Mouse (Mus musculus) kidney, postnatal 36 days (tissue): ENCODE data around the gene Agbl3.

Source experiments
- DNase-seq, 2 experiments: peaks; one replicate each; pipeline ENCODE4 v3.0.0; 2021 to 2022; ENCODE audit warnings: mixed read lengths in 2 of 2

The Agbl3 gene

DNA sequence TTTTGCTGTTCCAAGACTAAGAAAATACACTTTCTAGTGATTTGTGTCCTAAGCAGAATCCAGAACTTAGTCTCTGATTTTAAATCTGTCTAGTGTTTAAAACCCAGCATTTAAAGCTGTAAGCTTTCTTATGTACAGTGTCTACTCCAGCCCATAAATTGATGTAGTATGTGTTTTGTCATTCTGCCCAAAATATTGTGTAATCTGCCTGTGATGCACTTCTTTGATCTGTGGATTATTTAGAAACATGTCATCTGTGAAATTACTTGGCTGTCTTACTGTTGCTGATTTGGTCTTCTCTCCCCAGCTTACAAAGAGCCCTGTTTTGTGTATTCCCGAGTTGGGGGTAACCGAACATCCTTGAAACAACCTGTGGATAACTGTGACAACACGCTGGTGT, 17.7 kb downstream of the Agbl3 start:
- DNase-seq = no peak

DNA sequence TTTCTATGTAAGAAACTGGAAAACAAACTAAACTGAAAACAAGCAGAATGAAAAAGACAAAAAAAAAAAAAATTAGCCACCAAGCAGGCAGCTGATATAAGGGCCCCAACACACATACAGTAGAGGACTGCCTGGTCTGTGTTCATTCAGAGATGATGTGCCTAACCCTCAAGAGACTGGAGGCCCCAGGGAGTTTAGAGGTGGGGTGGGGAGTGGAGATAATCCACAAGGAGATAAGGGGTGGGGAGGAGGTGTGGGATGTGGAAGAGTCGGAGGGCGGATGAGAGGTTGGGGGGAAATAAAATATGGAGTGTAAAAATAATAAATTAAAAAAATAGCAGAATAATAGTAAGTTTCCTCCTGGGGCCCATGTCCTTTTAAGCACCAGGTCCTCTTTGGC, 25.4 kb downstream of the Agbl3 start:
- DNase-seq = no peak

DNA sequence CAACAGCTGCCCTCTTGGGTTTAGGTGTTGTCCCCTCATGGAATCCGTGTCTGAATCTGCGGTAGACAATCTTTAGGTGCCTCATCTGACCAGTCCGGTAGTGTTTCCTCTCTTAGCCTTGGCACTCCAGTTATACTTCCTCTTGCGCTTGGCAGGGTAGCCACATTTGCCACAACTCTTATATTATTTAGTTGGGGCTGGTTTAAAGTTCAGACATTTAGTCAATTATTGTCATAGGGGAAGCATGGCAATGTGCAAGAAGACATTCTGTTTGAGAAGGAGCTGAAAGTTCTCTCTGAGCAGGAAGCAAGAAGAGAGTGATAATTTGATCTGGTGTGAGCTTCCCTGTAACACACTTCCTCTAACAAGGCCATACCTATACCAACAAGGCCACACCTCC, 30.4 kb downstream of the Agbl3 start:
- DNase-seq = peak; percentile 11 to 17

DNA sequence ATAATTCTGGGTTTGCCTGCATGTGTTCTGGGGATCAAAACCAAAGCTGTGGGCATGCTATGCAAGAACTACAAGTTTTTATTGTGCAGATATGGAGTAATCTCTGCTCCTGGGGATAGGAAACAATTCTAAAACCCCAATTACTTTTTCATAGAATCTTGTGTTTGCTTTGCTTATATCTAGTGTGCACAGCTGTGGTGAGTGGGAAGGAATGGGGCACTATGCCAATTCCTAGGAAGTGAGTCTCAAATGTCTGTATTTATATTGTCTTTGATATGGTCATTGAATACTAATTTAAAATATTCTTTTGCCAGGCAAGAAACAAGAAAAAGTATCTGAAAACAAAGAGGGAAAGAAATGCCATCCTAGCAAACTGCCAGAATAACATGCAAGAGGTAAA, 44.2 kb downstream of the Agbl3 start:
- no peak for DNase-seq

DNA sequence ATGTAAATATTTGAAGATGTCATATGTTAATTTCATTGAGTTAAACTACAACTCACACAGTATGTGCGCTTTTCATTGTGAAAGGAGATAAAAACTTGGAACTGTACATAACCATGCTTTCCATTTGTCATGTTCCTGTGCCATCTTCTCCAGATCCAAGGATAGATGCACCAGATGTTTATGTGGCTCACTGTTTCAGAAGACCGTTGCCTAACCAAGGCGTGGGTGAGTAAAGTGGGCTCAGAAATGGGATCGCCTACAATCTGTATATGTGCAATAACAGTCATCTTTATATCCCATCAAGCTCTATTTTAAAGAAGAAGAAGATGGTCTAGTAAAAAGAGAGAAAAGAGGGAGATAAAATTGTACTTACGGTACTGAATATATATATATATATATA, 52.1 kb downstream of the Agbl3 start:
- no peak for DNase-seq

DNA sequence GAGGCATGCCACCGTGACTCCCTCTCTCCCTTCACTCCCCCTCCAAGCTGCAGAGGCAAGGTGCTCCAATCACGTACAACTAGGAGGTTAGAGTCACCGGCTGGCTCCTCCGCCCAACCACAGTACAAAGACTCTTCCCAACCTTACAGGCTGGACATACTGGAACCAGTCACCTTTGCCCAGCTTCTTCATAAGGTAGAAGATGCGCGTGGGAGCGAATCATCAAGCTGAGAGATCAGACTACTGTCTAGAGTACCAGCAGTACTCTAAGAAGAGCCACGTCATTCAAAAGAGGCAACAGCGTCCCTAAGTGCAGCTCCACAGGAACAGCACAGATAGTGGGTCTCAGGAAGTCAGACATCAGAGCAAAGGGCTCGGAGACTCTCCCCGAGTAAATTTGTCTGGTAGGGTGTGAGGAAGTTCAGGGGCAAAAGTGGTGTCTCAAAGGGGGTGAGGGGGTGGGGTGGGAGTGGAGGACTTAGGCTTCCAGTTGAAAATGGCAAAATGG, 81.4 kb downstream of the Agbl3 start:
- DNase-seq = no peak

DNA sequence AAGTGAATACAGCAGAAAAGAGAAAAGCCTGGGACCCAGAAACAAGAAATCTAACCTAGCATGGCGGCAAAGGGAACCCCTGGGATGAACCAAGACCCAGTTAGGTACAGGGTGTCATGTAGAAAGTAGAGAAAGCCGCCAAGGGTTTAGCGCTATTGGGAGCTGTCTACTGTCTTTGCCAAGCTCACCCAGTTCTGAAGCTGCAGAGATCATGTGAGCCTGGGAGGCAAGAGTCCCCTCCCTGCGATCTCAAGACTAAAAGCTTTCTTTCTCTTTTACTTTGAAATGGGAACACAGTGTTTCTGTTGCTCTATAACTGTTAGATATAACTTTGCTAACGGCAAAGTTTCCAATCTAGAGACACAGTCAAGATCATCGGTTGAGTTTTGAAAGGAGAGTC, 82.1 kb downstream of the Agbl3 start:
- DNase-seq = peak; percentile 65 to 68

DNA sequence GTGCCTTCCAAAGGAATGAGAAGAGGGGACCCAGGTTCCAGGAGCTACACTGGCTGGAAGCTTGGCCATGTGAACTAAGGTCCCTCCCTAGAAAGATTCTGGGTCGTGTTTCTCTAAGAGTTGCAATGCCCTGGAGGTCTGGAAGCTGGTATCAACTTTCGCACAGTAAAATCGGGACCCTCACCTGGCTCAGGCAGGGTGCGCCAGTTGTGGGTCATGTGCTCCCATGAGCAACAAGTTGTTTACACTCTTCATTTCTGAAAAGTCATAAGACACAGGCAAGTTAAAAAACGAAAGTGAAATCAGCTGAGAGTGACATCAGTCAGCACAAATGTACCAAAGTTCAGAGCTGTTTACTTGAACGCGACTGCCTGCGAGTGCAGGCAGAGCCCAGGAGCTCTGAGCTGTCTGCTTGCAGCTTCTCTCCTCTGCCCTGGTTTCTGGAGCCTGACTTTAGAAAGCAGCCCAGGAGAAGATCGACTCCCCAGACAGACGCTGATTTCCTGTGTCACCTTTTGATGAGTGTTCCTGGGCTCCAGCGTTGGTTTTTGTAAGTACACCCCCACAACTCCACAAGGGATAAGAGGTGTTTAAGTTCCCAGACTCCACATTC, 82.7 kb downstream of the Agbl3 start, which contains the start of gene Tmem140:
Tmem140 (plus strand) TSS at position 356 of the 613 bp plus-strand sequence.
- DNase-seq = peak; percentile 74 to 83

DNA sequence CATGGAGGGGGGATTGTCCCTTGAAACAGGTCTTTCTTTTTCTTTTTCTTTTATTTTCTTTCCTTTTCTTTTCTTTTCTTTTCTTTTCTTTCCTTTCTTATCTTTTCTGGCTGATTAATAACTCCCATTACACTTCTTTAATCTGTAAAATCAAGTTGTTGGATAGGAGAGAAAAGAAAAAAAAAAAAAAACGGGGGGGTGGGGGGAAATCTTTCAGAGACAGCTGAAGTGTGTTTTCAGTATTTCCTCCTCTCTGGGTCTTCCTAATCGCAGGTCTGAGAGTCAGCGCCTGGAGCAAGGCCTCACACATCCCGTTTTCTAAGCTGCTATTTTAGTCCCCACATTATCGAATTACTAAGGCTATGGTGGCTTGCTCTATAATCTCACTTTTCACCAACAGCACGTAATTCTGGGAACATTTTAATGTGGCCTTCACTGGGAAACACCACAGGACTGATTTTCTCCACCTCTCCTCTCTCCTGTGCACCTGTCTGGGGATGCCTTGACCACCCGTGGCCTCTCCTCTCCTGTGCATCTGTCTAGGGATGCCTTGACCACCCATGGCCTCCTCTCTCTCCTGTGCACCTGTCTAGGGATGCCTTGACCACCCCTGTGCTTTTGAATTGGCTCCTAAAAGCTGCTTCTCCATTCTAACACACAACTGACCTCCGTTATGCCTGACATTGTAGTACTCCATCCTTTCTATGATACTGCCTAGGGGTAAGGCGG, 83.7 kb downstream of the Agbl3 start:
- DNase-seq = no peak

DNA sequence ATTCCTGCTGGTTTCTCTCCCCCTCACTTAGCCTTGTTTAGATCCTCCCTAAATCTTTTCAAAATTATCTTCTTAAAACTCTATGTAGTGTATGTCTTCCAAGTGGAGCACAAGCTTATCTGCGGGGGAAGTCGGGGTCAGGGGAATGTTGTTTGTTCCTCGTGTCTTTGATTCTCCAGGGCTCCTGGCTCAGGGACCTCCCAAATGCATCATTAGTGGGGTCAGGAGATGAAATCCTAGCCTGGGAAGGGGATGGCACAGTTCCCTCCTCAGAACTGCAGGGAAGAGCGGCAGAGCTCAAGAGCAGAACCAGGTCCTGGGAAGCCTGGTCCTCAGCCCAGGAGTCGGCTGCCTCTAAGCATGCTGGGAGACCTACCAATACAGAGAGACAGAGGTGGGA, 85.0 kb downstream of the Agbl3 start:
- DNase-seq = no peak

DNA sequence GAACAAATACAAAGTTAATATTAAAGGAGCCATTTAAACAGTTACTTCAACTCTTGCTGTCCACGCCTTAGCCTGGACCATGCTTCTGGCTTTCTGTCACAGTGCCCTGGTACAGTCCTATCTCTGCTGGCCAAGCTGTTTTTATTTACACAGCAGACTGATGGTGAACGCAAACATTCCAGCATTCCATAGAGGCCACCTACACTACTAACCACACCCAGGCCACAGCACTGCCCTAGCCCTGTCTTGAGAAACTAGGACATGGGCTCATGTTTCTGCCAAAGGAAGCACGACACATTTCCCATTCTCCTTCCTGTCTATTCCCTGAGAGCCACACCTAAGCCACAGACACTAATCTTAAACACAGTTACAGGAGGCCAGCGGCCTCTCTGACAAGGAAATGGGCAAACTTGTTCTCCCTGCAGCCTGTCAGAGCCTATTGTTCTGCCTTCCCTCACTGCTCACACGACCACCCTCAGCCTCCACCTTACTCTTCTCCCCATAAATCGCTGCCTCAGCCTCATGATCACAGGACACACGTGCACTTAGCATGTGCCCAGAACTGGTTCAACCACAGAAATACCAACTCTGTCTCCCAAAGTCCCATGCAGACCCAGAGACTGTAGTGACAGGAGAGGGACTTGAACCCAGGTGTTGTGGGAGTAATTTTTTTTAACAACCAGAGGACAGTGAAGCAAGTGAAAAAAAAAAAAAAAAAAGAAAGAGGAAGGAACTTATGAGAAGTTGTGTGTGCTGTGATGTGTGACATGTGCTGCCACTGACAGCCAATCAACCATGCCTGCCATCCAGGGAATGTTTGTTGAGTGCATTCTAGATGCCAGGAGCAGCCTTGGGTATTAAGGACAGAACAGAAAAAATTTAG, 85.7 kb downstream of the Agbl3 start:
- peak; percentile 56 to 79 for DNase-seq

DNA sequence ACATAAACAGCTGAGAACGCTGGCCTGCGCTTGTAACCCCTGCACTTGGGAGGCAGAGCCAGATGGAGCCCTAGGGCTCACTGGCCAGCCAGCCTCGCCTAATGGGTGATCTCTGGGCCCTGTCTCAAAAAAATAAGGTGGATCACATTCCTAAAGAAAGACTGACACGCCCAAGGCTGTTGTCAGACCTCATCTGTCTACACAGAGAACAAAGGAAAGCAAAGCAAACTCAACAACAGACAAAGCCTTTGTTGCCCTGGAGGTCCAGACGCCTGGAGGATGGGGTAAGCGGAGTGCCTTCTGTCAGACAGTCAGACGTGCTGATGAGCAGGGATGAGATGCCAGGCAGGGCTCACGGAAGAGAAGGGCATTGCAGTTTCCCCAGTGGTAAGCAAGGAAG, 86.6 kb downstream of the Agbl3 start:
- DNase-seq = no peak

DNA sequence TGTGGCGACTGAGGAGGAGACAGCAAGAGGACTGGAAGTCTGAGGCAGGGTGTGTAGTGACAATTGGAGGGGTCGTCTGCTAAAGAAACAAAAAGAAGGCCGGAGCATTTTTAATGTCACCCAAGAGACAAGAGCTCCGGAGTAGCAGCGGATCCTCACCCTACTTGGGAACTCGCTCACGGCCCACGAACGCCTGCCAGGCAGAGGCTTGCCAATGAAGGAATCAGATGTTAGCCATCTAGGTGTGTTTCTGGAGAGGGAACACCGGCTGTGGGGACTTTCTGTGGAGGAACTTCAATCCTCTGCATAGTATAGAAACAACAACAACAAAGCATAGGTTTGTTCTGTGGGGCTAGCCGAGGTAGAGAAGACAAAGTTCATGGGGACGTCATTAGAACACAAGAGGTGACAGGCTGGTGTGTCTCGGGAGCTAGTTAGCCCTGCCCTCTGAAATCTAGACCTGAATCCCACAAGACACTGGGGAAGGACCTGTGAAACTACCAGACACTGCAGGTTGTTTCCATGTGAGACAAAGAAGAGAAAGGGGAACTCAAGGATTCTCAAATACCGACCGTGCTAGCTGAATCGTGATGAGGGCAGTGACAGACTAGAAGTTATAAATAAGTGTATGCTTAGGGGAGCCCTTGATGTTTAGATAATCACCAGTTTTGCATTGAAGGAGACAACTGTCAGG, 87.2 kb downstream of the Agbl3 start:
- DNase-seq = no peak

DNA sequence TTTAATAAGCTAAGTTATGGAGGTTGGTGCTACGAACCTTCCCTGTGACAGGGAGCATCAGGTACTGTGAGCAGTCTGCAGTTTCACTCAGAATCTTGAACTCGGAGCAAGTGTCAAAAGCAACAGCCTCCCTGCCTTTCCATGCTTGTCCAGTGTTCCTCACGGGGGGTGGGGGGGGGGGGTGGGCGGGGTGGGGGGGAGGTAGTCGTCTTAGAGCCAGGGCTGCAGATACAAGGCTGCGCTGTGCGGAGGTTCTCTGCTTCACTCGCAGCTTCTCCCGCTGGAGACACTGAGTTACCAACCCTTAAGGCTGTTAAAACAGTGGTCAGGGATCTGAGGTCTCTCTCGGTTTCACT, 87.7 kb downstream of the Agbl3 start:
- DNase-seq = no peak

DNA sequence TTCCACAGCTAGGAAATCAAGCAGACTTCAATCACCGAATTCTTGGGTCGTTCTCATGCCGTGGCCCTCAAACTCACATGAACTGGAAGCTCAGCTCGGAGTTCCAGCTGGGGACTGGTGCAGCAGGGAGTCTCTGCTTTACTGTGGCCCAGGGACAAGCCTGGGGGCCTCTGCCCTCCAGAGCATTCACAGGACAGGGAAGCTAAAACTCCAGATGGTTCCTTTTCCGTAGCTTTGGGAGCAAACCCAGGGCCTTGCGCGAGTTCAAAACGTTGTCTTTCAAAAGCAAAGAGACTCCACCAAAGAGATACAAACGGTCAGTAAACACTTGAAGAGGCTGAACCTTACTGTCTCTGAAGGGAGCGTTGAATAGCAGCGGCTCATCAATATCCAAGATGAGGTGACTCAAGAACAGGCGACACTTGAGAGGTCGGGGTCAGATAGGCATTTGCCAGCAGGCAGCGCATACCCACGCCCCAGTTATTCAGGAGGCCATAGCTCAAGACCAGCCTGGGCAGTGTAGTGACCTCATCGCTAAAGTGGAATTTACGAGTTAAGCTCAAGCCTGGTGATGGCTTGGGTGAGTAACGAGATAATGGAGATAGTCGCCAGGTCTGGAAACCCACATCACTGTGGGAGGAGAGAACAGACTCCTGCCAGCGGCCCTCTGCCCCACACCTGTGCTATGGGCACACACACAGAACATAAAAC, 88.4 kb downstream of the Agbl3 start:
- DNase-seq = no peak

DNA sequence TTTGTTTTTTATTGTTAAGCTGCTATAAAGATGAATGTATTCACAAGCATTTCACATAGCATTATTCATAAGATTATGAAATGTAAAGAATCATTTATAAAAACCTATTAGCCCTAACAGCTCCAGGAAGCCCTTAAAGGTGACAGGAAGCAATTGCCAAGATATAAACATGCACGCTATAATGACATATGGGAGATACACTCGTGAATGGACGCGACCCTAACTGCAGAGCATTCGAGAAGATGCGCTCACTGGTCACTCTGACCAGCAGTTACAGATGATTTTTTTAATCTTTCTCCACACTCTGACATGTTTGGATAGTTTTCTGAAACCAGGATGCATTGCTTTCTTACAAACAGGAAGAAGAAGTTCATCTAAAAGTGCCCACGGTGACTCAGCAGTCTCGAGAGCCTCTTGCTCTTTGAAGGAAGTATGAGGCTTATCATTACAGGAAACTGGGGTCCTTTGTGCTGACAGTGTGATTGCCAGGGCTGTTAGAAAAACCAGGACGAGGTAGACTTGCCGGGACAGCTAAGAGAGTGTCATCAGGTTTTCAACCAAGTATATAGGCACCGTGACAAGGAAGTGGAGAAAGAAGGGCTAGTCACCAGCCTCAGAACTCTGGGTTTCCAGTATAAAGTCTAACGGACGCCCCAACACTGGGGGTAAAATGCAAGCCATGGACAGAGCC, 89.1 kb downstream of the Agbl3 start:
- DNase-seq = peak; percentile 57 to 69

DNA sequence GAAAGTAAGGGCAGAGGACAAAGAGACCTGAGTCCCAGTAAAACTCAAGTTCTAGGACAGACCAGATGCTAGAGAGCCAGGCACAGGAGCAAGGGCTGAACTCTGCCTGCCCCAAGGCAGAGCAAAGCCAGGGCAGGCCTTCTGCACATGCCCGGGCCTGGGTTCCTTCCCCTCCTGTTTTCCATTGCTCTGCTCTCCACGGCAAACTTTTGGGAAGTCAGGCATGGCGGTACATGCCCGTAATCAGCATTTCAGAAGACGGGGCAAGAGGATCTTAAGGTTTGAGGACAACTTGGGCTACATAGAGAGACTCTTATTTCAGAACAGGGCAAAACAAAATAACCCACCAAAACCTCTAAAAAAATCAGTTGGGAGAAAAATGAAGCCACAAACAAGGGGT, 89.9 kb downstream of the Agbl3 start:
- DNase-seq = no peak

DNA sequence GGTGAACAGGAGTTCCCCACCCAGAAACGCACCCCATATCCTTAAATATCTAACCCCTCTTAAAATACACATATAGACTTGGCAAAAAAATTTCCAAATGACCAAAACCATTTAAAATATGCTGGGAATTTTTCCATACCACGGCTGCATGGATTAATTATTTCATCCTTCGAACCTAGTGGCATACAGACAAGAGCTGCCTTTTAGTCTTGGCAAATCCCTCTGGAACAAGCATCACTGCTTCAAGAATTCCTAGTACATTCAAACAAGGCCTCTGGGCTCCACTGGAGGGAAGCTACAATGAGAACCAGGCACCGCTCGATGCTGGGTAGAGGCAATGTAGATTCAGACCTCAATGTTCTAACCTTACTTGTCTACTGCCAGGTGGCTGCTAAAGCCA, 90.5 kb downstream of the Agbl3 start:
- no peak for DNase-seq

DNA sequence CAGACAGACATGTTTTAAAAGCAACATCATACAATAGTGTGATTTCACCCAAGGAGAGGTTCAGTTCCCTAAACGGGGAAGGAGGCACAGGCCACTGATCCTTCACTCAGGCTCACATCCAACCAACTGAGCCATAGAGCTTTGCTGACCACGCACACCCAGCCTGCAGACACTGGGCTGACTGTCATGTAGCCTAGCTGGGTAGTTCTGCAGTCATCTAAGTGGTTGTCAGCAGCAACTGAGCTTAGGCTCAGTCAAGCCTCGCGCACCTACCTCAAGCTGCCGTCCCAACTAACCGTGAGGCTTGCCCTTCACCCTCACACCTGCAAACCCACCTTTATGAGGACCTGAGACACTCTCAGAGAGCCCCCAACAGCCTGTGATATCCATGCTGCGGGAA, 91.7 kb downstream of the Agbl3 start:
- no peak for DNase-seq

DNA sequence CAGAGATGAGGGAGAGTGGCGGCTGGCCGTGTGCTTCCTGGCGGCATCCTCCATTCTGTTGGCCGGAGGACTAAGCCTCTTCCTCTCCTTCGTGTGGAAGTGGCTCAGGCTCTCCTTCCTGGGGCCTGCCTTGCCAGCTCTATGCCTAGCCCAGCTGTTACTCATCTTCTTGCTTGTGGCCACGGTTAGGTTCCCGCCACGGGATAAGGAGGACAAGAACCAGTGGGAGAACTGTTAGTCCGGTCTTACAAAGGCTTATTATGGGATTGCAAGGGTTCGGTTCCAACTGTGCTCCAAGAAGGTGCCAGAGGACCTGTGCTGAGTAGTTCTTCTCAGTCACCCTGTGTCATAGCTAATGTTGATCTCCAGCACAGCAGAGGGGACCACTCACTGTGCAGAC, 92.6 kb downstream of the Agbl3 start:
- DNase-seq = no peak

DNA sequence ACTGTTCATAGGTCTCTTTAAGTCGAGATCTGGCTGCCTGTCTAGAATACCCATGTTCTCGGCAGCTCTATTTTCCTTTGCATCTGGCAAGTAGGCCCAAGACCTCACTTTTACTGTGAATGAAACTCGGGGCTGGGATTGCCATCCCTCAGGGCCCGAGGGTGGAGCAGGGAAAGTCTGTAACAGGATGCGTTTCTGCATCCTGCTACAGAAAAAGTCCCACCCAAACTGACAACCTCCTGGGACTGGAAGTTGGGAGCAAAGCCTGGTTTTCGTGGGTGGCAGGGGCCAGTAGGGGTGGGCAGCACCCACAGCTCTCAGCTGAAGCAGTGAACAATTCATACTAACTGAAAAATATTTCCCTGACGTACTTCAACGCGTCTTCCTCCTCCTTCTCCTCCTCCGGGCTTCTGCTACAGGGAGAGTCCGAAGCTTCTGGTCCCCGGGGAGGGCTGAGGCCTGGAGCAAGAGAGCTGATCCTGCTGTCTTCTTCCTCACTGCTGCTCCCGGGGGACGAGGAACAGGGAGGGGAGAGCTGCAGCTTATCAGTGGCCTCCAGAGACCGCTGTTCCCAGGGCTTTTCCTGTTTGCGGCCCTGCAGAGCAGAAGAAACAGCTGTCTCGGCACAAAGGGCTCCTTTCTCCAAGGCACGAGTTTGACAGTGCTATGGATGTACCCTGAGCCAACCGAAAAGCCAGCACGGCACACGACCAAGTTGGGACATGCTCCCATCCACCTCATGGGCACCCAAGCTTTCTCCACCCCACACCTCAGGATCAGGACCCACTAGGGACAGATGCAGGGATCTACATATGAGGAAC, 94.1 kb downstream of the Agbl3 start:
- DNase-seq = peak; percentile 81 to 89
